Mouse (Mus musculus): Measurements from ENCODE around the gene Cdh23. TPM values are rescaled to one million over a fixed set of nuclear protein-coding genes. Genes with fewer than 3 reads are reported as not detected.

Gene Cdh23
- polyA plus RNA-seq, 1 experiment from 2014 or later: 2.7 TPM

DNA sequence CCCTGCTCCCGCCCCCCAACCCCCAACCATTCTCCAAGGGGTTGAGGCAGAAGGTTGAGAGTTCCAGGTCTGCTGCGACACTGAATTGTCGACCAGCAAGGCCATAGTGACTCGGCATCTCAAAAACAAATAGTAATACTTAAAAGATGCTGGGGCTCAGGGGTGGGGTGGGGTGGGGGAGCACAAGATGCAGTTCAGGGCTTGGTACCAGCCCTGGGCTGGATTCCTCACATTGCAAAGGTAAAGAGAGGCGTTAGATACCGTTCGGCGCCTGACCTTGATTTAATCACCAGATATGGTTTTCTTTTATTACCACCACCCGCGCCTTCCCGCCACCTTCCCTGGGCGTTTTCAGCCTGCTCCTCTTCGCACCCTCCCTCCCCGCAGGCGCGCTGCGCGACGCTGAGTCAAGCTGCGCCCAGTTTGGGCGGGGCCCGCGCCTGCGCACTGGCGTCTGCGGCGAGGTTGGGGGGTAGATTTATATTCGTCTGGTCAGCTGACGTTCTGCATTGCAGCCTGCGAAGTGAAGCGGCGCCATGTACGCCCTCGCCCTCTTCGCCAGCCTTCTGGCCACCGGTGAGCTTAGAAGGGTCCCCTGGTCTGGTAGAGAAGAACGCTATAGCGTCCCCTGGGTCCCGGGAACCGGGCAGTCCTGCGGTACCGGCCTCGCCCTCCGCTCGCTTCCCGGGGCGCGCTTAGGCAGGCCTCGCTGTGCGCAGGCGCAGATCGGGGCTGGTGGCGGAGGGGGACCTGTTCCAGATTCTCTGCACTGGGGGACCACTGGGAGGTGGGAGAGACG is 418.9 kb downstream of the Cdh23 start, which contains the start of gene Psap:
TSS of gene Psap (plus strand) at position 421 of the 799 bp plus-strand sequence.
- H3K36me3 ChIP-seq (ENCODE audit: control insufficient read depth, insufficient read depth): no peaks in the 10 kb centered on the region; the same call in 1 of the 2 replicates
- peak within 1 kb of the TSS; percentile 86 for H3K9ac ChIP-seq (replicated peaks; ENCODE audit: low read depth, low read length)

DNA sequence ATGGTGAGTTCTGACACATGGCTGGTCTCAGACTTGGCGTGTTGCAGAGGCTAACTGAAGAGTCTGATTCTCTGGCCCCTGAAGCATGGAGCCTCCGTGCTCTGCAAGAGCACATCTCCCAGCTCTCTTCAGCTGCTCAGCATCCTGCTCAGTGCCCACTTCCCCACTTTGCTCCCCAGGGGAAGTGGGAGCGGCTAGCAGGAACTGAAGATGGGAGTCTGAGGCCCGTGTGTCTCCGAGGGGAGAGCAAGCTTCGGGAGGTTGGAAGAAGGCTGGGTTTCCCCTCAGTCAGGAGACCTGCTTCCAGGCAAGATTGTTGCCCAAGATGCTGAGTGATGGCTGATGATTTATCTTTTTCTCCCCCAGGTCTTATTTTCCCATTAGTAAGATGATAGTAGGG is 422.9 kb downstream of the Cdh23 start:
- Histone ChIP-seq H3K4me1 (replicated peaks; ENCODE audit: control insufficient read depth, insufficient read depth, low read length) (peaks cover under 1% of the 10 kb centered on the region), H3K36me3 (ENCODE audit: control insufficient read depth, insufficient read depth) (no peaks in the 10 kb centered on the region), H3K9ac (replicated peaks; ENCODE audit: low read depth, low read length) (no peak overlapping the region), H3K27me3 (replicated peaks; ENCODE audit: control insufficient read depth, insufficient read depth, low read length) (no peaks in the 10 kb centered on the region), H3K4me3 (replicated peaks; ENCODE audit: low read length) (no peak overlapping the region), H3K9me3 (ENCODE audit: control insufficient read depth, low read length) (no peaks in the 10 kb centered on the region), H3K4me2 (ENCODE audit: low read length) (no peak overlapping the region), H3K27ac (ENCODE audit: low read length) (no peak overlapping the region)
- ATAC-seq: no peak
- WGBS: 83% methylated on average over 6 of the region's 6 CpGs

More for the DNA sequence above, 418.9 kb downstream of the Cdh23 start, which contains the start of gene Psap:
- ATAC-seq: peak; percentile 92
- no peaks in the 10 kb centered on the region for H3K27me3 ChIP-seq (replicated peaks; ENCODE audit: control insufficient read depth, insufficient read depth, low read length)
- peaks cover 39% of the 10 kb centered on the region for H3K4me1 ChIP-seq (replicated peaks; ENCODE audit: control insufficient read depth, insufficient read depth, low read length)
- H3K4me3 ChIP-seq (replicated peaks; ENCODE audit: low read length): peak within 1 kb of the TSS; percentile 92
- H3K9me3 ChIP-seq (ENCODE audit: control insufficient read depth, low read length): no peaks in the 10 kb centered on the region
- H3K27ac ChIP-seq (ENCODE audit: low read length): peak within 1 kb of the TSS; percentile 91
- 3% methylated on average over 54 of the region's 54 CpGs for WGBS
- H3K4me2 ChIP-seq (ENCODE audit: low read length): peak within 1 kb of the TSS; percentile 93

DNA sequence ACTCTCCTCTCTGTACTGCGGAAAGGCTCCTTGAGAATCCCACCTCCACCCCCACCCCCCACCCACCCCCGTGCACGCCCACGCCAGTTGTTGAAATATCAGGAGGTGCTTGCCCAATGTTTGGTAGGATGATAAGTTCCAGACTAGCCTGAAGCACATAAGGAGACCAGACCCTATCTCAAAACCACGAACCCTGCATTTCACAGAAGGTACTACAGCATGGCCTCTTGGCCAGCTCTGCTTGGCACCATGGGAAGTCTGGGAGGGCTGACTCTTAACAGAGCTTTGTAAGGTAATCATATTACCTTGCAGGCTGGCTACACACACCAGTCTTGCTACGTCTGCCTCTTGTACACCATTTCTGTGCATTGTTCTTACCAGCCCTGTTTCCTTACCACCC is 424.0 kb downstream of the Cdh23 start:
- H3K9me3 ChIP-seq (ENCODE audit: control insufficient read depth, low read length): no peaks in the 10 kb centered on the region
- H3K4me1 ChIP-seq (replicated peaks; ENCODE audit: control insufficient read depth, insufficient read depth, low read length): no peaks in the 10 kb centered on the region
- no peak for ATAC-seq
- no peak overlapping the region for H3K27ac ChIP-seq (ENCODE audit: low read length)
- no peaks in the 10 kb centered on the region for H3K27me3 ChIP-seq (replicated peaks; ENCODE audit: control insufficient read depth, insufficient read depth, low read length)
- no peaks in the 10 kb centered on the region for H3K36me3 ChIP-seq (ENCODE audit: control insufficient read depth, insufficient read depth)
- WGBS: 54% methylated on average over 6 of the region's 6 CpGs
- no peak overlapping the region for H3K9ac ChIP-seq (replicated peaks; ENCODE audit: low read depth, low read length)
- H3K4me2 ChIP-seq (ENCODE audit: low read length): no peak overlapping the region
- H3K4me3 ChIP-seq (replicated peaks; ENCODE audit: low read length): no peak overlapping the region

DNA sequence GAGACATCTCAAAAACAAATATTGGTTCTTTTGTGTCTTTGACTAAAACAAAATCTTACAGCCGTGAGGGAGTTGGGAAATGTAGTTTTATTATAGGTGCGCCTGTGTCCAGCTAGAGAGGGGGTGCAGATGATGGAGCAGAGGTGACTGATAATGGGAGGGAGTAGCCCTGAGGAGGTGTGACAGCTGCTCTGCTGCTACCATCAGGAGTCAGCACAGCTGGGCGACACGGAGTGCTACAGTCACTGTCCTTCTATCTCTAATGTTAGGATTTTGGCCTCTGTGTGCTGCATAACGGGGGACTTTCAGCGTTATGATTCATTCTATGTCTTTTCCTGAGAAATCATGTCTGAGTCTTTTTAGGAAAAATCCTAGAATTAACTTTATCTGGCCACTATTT is 425.3 kb downstream of the Cdh23 start:
- no peak overlapping the region for H3K4me3 ChIP-seq (replicated peaks; ENCODE audit: low read length)
- H3K27ac ChIP-seq (ENCODE audit: low read length): no peak overlapping the region
- no peak for ATAC-seq
- no peaks in the 10 kb centered on the region for H3K9me3 ChIP-seq (ENCODE audit: control insufficient read depth, low read length)
- H3K36me3 ChIP-seq (ENCODE audit: control insufficient read depth, insufficient read depth): no peaks in the 10 kb centered on the region
- 86% methylated on average over 6 of the region's 6 CpGs for WGBS
- H3K4me2 ChIP-seq (ENCODE audit: low read length): no peak overlapping the region
- no peaks in the 10 kb centered on the region for H3K27me3 ChIP-seq (replicated peaks; ENCODE audit: control insufficient read depth, insufficient read depth, low read length)
- no peaks in the 10 kb centered on the region for H3K4me1 ChIP-seq (replicated peaks; ENCODE audit: control insufficient read depth, insufficient read depth, low read length)
- H3K9ac ChIP-seq (replicated peaks; ENCODE audit: low read depth, low read length): no peak overlapping the region

DNA sequence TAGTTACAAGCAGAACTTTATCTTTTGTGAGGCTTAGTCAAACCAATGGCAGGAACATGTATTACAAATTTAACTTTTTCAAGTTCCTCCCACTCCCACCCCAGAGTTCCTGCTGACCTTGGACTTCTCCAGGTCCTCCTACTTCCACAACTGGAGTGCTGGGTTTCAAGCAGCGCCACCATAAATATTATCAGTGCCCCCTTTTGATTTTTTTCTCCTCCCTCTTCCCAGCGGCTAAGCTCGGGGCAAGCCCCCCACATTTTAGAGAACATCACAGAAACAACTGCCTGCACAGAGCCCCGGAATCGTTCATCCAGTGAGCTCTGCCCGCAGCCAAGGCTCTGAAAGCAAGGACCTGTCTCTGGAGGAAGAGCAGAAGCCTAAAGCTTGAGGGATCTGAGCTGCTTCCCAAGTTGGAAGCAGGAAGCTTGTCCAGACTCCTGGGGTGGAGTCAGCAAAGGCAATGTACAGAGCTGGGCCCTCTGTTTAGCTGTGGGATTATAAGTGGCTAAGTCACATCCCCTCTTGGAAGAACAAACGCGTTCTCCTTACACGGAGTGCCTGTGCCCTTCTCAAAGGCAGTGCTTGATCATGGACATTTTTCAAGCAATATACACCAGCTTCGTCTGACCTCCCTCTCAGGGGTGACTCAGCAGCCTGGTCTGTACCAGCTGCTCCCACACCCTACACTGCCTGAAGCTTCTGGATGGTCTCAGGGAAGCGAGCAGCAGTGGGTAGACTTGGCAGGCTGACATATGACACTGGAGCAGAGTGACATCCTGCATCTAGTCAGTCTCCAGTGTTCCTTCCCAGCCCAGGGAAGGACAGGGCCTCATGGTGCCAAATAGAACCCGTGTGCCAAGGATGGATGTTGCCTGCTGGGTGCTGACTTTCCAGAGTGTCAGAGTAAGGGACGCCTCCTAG is 426.9 kb downstream of the Cdh23 start:
- Histone ChIP-seq H3K4me1 (replicated peaks; ENCODE audit: control insufficient read depth, insufficient read depth, low read length) (peaks cover 3% of the 10 kb centered on the region; the same call in 1 of the 2 replicates), H3K9ac (replicated peaks; ENCODE audit: low read depth, low read length) (no peak overlapping the region), H3K9me3 (ENCODE audit: control insufficient read depth, low read length) (no peaks in the 10 kb centered on the region), H3K36me3 (ENCODE audit: control insufficient read depth, insufficient read depth) (no peaks in the 10 kb centered on the region), H3K27ac (ENCODE audit: low read length) (no peak overlapping the region), H3K27me3 (replicated peaks; ENCODE audit: control insufficient read depth, insufficient read depth, low read length) (no peaks in the 10 kb centered on the region), H3K4me3 (replicated peaks; ENCODE audit: low read length) (no peak overlapping the region), H3K4me2 (ENCODE audit: low read length) (no peak overlapping the region)
- no peak for ATAC-seq
- 88% methylated on average over 13 of the region's 13 CpGs for WGBS

DNA sequence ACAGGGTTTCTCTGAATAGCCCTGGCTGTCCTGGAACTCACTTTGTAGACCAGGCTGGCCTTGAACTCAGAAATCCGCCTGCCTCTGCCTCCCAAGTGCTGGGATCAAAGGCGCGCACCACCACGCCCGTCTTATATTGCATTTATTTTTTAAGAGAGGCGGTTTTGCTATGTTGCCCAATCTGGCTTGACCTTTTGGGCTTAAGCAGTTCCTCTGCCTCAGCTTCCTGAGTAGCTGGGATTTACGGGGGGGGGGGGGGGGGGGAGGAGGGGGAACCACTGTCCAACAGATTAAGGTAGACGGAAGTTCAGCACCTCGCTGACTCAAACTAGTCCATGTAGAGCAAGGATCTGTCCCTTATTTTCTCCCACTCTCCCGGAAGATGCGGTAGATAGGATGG is 427.6 kb downstream of the Cdh23 start:
- WGBS: 83% methylated on average over 11 of the region's 11 CpGs
- H3K27me3 ChIP-seq (replicated peaks; ENCODE audit: control insufficient read depth, insufficient read depth, low read length): no peaks in the 10 kb centered on the region

DNA sequence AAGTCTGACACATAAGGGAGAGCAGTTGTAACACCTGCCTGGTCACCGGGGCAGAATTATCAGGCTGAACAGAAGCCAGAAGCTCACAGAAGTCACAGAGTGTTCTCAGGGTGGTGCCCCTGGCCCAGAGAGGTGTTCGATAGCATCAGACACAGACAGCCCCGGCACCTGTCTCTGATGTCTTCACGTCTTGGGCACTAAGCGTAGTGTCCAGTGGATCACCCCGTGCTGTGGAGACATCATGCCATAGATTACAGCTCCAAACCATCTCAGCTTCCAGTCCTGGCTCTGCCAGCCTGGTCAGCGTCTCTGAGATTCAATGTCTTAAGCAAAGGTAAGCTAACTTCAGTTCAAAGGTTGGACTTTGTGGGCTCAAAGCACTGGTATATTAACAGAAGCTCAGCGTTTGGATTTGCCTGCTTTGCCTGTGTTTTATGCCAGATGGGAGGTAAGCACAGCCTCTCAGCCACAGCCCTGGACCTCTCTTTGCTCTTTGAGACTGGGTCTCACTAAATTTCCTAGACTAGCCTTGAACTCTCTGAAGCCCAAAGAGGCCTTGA is 429.4 kb downstream of the Cdh23 start:
- 89% methylated on average over 8 of the region's 8 CpGs for WGBS
- peaks cover 11% of the 10 kb centered on the region for H3K4me1 ChIP-seq (replicated peaks; ENCODE audit: control insufficient read depth, insufficient read depth, low read length)
- no peak overlapping the region for H3K4me3 ChIP-seq (replicated peaks; ENCODE audit: low read length)
- H3K27me3 ChIP-seq (replicated peaks; ENCODE audit: control insufficient read depth, insufficient read depth, low read length): no peaks in the 10 kb centered on the region
- no peak for ATAC-seq
- H3K27ac ChIP-seq (ENCODE audit: low read length): no peak overlapping the region
- no peaks in the 10 kb centered on the region for H3K36me3 ChIP-seq (ENCODE audit: control insufficient read depth, insufficient read depth)
- no peak overlapping the region for H3K9ac ChIP-seq (replicated peaks; ENCODE audit: low read depth, low read length)
- no peaks in the 10 kb centered on the region for H3K9me3 ChIP-seq (ENCODE audit: control insufficient read depth, low read length)
- no peak overlapping the region for H3K4me2 ChIP-seq (ENCODE audit: low read length)

More for the DNA sequence above, 427.6 kb downstream of the Cdh23 start:
- H3K36me3 ChIP-seq (ENCODE audit: control insufficient read depth, insufficient read depth): no peaks in the 10 kb centered on the region
- no peak for ATAC-seq
- no peaks in the 10 kb centered on the region for H3K9me3 ChIP-seq (ENCODE audit: control insufficient read depth, low read length)
- no peak overlapping the region for H3K27ac ChIP-seq (ENCODE audit: low read length)
- H3K4me3 ChIP-seq (replicated peaks; ENCODE audit: low read length): no peak overlapping the region
- H3K4me2 ChIP-seq (ENCODE audit: low read length): no peak overlapping the region
- no peak overlapping the region for H3K9ac ChIP-seq (replicated peaks; ENCODE audit: low read depth, low read length)
- H3K4me1 ChIP-seq (replicated peaks; ENCODE audit: control insufficient read depth, insufficient read depth, low read length): peaks cover 3% of the 10 kb centered on the region; the same call in 1 of the 2 replicates

DNA sequence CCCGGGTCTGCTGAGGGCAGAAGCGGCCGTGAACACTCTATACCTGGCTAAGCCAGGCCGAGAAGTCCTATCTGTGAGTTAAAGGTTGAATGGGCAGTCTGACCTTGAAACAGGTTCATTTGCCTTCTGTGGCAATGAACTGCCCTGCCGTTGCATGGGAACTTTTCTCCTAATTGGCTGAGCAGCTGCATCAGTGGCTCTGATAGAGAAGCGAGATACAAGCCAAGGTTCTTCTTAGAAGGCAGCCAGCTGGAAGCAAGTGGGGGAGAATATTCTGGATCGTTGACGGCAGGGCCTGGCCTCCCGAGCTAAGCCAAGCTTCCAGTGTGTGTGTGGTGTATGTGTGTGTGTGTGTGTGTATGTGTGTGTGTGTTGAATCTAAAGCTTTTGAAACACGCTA is 431.0 kb downstream of the Cdh23 start:
- no peaks in the 10 kb centered on the region for H3K9me3 ChIP-seq (ENCODE audit: control insufficient read depth, low read length)
- no peak for ATAC-seq
- 59% methylated on average over 10 of the region's 10 CpGs for WGBS
- no peak overlapping the region for H3K27ac ChIP-seq (ENCODE audit: low read length)
- H3K4me3 ChIP-seq (replicated peaks; ENCODE audit: low read length): no peak overlapping the region
- no peaks in the 10 kb centered on the region for H3K36me3 ChIP-seq (ENCODE audit: control insufficient read depth, insufficient read depth)
- no peaks in the 10 kb centered on the region for H3K27me3 ChIP-seq (replicated peaks; ENCODE audit: control insufficient read depth, insufficient read depth, low read length)
- no peak overlapping the region for H3K9ac ChIP-seq (replicated peaks; ENCODE audit: low read depth, low read length)
- no peak overlapping the region for H3K4me2 ChIP-seq (ENCODE audit: low read length)
- H3K4me1 ChIP-seq (replicated peaks; ENCODE audit: control insufficient read depth, insufficient read depth, low read length): peaks cover 11% of the 10 kb centered on the region

DNA sequence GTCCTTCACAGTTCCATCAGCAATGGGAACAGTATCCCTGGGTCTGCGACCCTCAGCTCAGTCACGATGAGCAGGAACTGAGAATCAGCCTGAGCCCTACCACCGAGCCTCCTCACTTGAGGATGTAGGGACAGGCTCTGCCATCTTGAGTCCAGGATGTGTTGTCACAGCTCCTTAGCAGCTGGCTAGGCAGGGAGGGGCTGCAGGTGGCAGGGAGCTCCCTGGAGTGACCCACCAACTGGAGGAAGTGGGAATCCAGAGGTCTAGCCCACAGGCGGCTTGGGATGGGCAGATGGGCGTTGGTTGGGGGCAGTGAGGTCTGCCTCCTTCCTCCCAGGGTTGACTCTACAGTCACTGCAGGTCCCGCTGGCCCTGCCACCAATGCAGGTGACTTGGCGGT is 432.9 kb downstream of the Cdh23 start:
- H3K36me3 ChIP-seq (ENCODE audit: control insufficient read depth, insufficient read depth): no peaks in the 10 kb centered on the region
- H3K4me3 ChIP-seq (replicated peaks; ENCODE audit: low read length): no peak overlapping the region
- H3K27me3 ChIP-seq (replicated peaks; ENCODE audit: control insufficient read depth, insufficient read depth, low read length): no peaks in the 10 kb centered on the region
- no peak for ATAC-seq
- WGBS: 92% methylated on average over 7 of the region's 7 CpGs
- no peak overlapping the region for H3K27ac ChIP-seq (ENCODE audit: low read length)
- H3K4me1 ChIP-seq (replicated peaks; ENCODE audit: control insufficient read depth, insufficient read depth, low read length): peaks cover 11% of the 10 kb centered on the region
- no peak overlapping the region for H3K9ac ChIP-seq (replicated peaks; ENCODE audit: low read depth, low read length)
- H3K4me2 ChIP-seq (ENCODE audit: low read length): no peak overlapping the region
- no peaks in the 10 kb centered on the region for H3K9me3 ChIP-seq (ENCODE audit: control insufficient read depth, low read length)
